Mouse (Mus musculus): ENCODE measurements around the gene Pla2g6. TPM values are rescaled to one million over a fixed set of nuclear protein-coding genes. Genes with fewer than 3 reads are reported as not detected.
A peak's percentile ranks its signal among the peaks of the same experiment; 100 is the strongest.

Gene Pla2g6
- polyA plus RNA-seq, 1 experiment: 26.0 TPM

- Histone ChIP-seq H3K27me3 (replicated peaks) (peaks cover 52% of the 10 kb centered on the region), H3K4me1 (peaks cover 71% of the 10 kb centered on the region), H3K4me3 (replicated peaks) (no peak overlapping the region), H3K9me3 (peaks cover 5% of the 10 kb centered on the region; the same call in 1 of the 2 replicates), H3K36me3 (replicated peaks; ENCODE audit: low read length) (peaks cover 14% of the 10 kb centered on the region)
- no peak for TF ChIP-seq FLI1 (IDR thresholded peaks at IDR 0.05; ENCODE audit: low read length)
- TF ChIP-seq GATA1 (IDR thresholded peaks at IDR 0.05; ENCODE audit: borderline replicate concordance, low read length): no peak
Measured at GRCm38 (mm10) chr15:79352479-79352878, 24.3 kb upstream of the Pla2g6 start.

GRCm38 (mm10) chr15:79351331-79351767, 23.2 kb upstream of the Pla2g6 start:
- Histone ChIP-seq H3K36me3 (replicated peaks; ENCODE audit: low read length) (peaks cover 6% of the 10 kb centered on the region), H3K27me3 (replicated peaks) (peaks cover 49% of the 10 kb centered on the region), H3K4me3 (replicated peaks) (peak overlapping the region; percentile 72), H3K9me3 (peaks cover 5% of the 10 kb centered on the region; the same call in 1 of the 2 replicates), H3K4me1 (peaks cover 72% of the 10 kb centered on the region)
- TF ChIP-seq GATA1 (IDR thresholded peaks at IDR 0.05; ENCODE audit: borderline replicate concordance, low read length) (no peak), FLI1 (IDR thresholded peaks at IDR 0.05; ENCODE audit: low read length) (no peak)

GRCm38 (mm10) chr15:79350866-79351265, 22.7 kb upstream of the Pla2g6 start:
- Histone ChIP-seq H3K9me3 (peaks cover 5% of the 10 kb centered on the region; the same call in 1 of the 2 replicates), H3K4me3 (replicated peaks) (peak overlapping the region; percentile 72), H3K4me1 (peaks cover 77% of the 10 kb centered on the region), H3K36me3 (replicated peaks; ENCODE audit: low read length) (peaks cover 6% of the 10 kb centered on the region), H3K27me3 (replicated peaks) (peaks cover 50% of the 10 kb centered on the region)
- no peak for TF ChIP-seq FLI1 (IDR thresholded peaks at IDR 0.05; ENCODE audit: low read length)
- no peak for TF ChIP-seq GATA1 (IDR thresholded peaks at IDR 0.05; ENCODE audit: borderline replicate concordance, low read length)

- peak overlapping the region; percentile 99 for H3K4me3 ChIP-seq (replicated peaks)
- peaks cover 68% of the 10 kb centered on the region for H3K4me1 ChIP-seq
- peaks cover 45% of the 10 kb centered on the region for H3K27me3 ChIP-seq (replicated peaks)
- H3K36me3 ChIP-seq (replicated peaks; ENCODE audit: low read length): peaks cover 4% of the 10 kb centered on the region
- no peak for TF ChIP-seq FLI1 (IDR thresholded peaks at IDR 0.05; ENCODE audit: low read length)
- H3K9me3 ChIP-seq: peaks cover 5% of the 10 kb centered on the region; the same call in 1 of the 2 replicates
Measured at GRCm38 (mm10) chr15:79348651-79349050, 20.5 kb upstream of the Pla2g6 start.

- peaks cover 65% of the 10 kb centered on the region for H3K4me1 ChIP-seq
- H3K9me3 ChIP-seq: peaks cover 5% of the 10 kb centered on the region; the same call in 1 of the 2 replicates
- peaks cover 4% of the 10 kb centered on the region for H3K36me3 ChIP-seq (replicated peaks; ENCODE audit: low read length)
- TF ChIP-seq FLI1 (IDR thresholded peaks at IDR 0.05; ENCODE audit: low read length): no peak
- TF ChIP-seq GATA1 (IDR thresholded peaks at IDR 0.05; ENCODE audit: borderline replicate concordance, low read length): no peak
- peak overlapping the region; percentile 99 for H3K4me3 ChIP-seq (replicated peaks)
- H3K27me3 ChIP-seq (replicated peaks): peaks cover 41% of the 10 kb centered on the region
Measured at GRCm38 (mm10) chr15:79347845-79348506, 19.8 kb upstream of the Pla2g6 start.

GRCm38 (mm10) chr15:79347165-79347844, 19.1 kb upstream of the Pla2g6 start:
- Histone ChIP-seq H3K9me3 (peaks cover 5% of the 10 kb centered on the region; the same call in 1 of the 2 replicates), H3K4me1 (peaks cover 66% of the 10 kb centered on the region), H3K27me3 (replicated peaks) (peaks cover 38% of the 10 kb centered on the region), H3K4me3 (replicated peaks) (peak overlapping the region; percentile 99), H3K36me3 (replicated peaks; ENCODE audit: low read length) (peaks cover 4% of the 10 kb centered on the region)
- TF ChIP-seq FLI1 (IDR thresholded peaks at IDR 0.05; ENCODE audit: low read length) (no peak), GATA1 (IDR thresholded peaks at IDR 0.05; ENCODE audit: borderline replicate concordance, low read length) (no peak)

- peaks cover 61% of the 10 kb centered on the region for H3K4me1 ChIP-seq
- H3K4me3 ChIP-seq (replicated peaks): peak within 1 kb of the TSS; percentile 99
- TF ChIP-seq FLI1 (IDR thresholded peaks at IDR 0.05; ENCODE audit: low read length) (no peak), GATA1 (IDR thresholded peaks at IDR 0.05; ENCODE audit: borderline replicate concordance, low read length) (no peak)
- H3K9me3 ChIP-seq: peaks cover 8% of the 10 kb centered on the region; the same call in 1 of the 2 replicates
- peaks cover 4% of the 10 kb centered on the region for H3K36me3 ChIP-seq (replicated peaks; ENCODE audit: low read length)
- peaks cover 35% of the 10 kb centered on the region for H3K27me3 ChIP-seq (replicated peaks)
Measured at GRCm38 (mm10) chr15:79346051-79346793, 18.0 kb upstream of the Pla2g6 start, which contains the start of gene Maff. Gene Maff (plus strand): TSS chr15:79346621.

- Histone ChIP-seq H3K27me3 (replicated peaks) (peaks cover 40% of the 10 kb centered on the region), H3K36me3 (replicated peaks; ENCODE audit: low read length) (peaks cover 4% of the 10 kb centered on the region), H3K9me3 (peaks cover 5% of the 10 kb centered on the region; the same call in 1 of the 2 replicates), H3K4me1 (peaks cover 55% of the 10 kb centered on the region), H3K4me3 (replicated peaks) (no peak overlapping the region)
- TF ChIP-seq GATA1 (IDR thresholded peaks at IDR 0.05; ENCODE audit: borderline replicate concordance, low read length): no peak
- TF ChIP-seq FLI1 (IDR thresholded peaks at IDR 0.05; ENCODE audit: low read length): no peak
Measured at GRCm38 (mm10) chr15:79344627-79345026, 16.4 kb upstream of the Pla2g6 start.

- H3K27me3 ChIP-seq (replicated peaks): peaks cover 40% of the 10 kb centered on the region
- no peak for TF ChIP-seq GATA1 (IDR thresholded peaks at IDR 0.05; ENCODE audit: borderline replicate concordance, low read length)
- H3K4me1 ChIP-seq: peaks cover 47% of the 10 kb centered on the region
- peak overlapping the region; percentile 17 for H3K4me3 ChIP-seq (replicated peaks)
- no peaks in the 10 kb centered on the region for H3K36me3 ChIP-seq (replicated peaks; ENCODE audit: low read length)
- peaks cover 7% of the 10 kb centered on the region; the same call in 1 of the 2 replicates for H3K9me3 ChIP-seq
Measured at GRCm38 (mm10) chr15:79342641-79343337, 14.6 kb upstream of the Pla2g6 start.

All from megakaryocyte, embryonic 14.5 days (primary cell).